Mouse (Mus musculus) hindbrain, embryonic 14.5 days (tissue): ENCODE measurements around the gene Rims4. TPM values are rescaled to one million over a fixed set of nuclear protein-coding genes. Genes with fewer than 3 reads are reported as not detected.

Experiments
- ATAC-seq: fragments of 200-750 bp; cut with Nextera tagmentation; 2 replicates; pipeline ENCODE4 v1.8.0; 2017; ENCODE audit warnings: moderate number of reproducible peaks, mild to moderate bottlenecking, moderate TSS enrichment, moderate library complexity; ENCODE audit not compliant: low FRiP score
- DNase-seq: peaks from one replicate; pipeline ENCODE4 v3.0.0-alpha.2; 2015; ENCODE audit warnings: low spot score
- H3K27ac ChIP-seq: fragments of 300-500 bp; sonication (generic); 2 replicates; pipeline ENCODE4 v1.5.1; 2014; ENCODE audit warnings: mild to moderate bottlenecking, moderate library complexity
- H3K27me3 ChIP-seq: fragments of 300-500 bp; sonication (generic); 2 replicates; pipeline ENCODE4 v1.6.1; 2014; ENCODE audit warnings: mild to moderate bottlenecking, low read length, mixed read lengths; ENCODE audit not compliant: control insufficient read depth, insufficient read depth
- H3K36me3 ChIP-seq: fragments of 300-500 bp; sonication (generic); replicated peaks from 2 replicates; pipeline ENCODE4 v1.6.1; 2014; ENCODE audit not compliant: control insufficient read depth, insufficient read depth
- H3K4me1 ChIP-seq: fragments of 300-500 bp; sonication (generic); replicated peaks from 2 replicates; pipeline ENCODE4 v1.6.1; 2014; ENCODE audit warnings: antibody characterized with exemption, low read length, mixed read lengths; ENCODE audit not compliant: control insufficient read depth, insufficient read depth
- H3K4me2 ChIP-seq: fragments of 300-500 bp; sonication (generic); replicated peaks from 2 replicates; pipeline ENCODE4 v1.6.1; 2014; ENCODE audit warnings: mild to moderate bottlenecking, moderate library complexity
- H3K4me3 ChIP-seq: fragments of 300-500 bp; sonication (generic); replicated peaks from 2 replicates; pipeline ENCODE4 v1.5.1; 2014; ENCODE audit warnings: mild to moderate bottlenecking, low read length
- H3K9ac ChIP-seq: fragments of 300-500 bp; sonication (generic); 2 replicates; pipeline ENCODE4 v1.6.1; 2014
- H3K9me3 ChIP-seq: fragments of 300-500 bp; sonication (generic); 2 replicates; pipeline ENCODE4 v1.6.1; 2016; ENCODE audit warnings: low read length; ENCODE audit not compliant: control insufficient read depth
- WGBS: fragments of 180-500 bp; shearing (Covaris S2); extraction: QIAGEN DNeasy Blood & Tissue Kit; methylation state at CpG from one replicate; pipeline ENCODE4 v1.1.7; 2014; 5-methylcytosine and 5-hydroxymethylcytosine counted together
- polyA plus RNA-seq: library from polyadenylated mRNA; unstranded; fragments of >200 nt; fragmentation: Nextera tagmentation; extraction: Ambion mirVana; gene quantifications from 2 replicates; pipeline ENCODE4 v1.2.1, GENCODE M21; 2014

Rims4 gene
- polyA plus RNA-seq, 1 experiment from 2014 or later = 7.1 TPM

DNA sequence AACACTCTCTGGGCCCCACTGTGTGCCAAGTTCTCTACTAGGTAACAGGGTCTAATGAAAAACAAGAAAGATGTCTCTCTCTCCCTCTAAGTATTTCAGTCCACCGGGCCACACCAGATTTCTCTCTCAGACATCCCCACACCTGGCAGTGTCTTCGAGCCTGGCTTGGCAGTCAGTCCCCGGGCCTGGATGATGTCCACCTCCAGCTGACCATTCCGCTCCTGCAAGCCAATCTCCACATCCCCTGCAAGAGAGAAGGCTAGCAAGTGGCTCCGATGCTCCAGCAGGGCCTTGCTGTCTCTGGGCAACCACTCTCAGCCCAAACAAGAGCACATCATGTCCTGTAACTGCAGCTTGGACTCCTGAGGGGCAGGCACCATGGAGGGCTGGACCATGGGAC lies 53.2 kb downstream of the Rims4 start:
- Histone ChIP-seq H3K9ac (no peak overlapping the region), H3K27me3 (no peaks in the 10 kb centered on the region), H3K4me3 (no peak overlapping the region), H3K27ac (no peak overlapping the region), H3K36me3 (no peaks in the 10 kb centered on the region), H3K4me1 (peaks cover 11% of the 10 kb centered on the region; the same call in 1 of the 2 replicates), H3K4me2 (no peak overlapping the region), H3K9me3 (no peaks in the 10 kb centered on the region)
- 94% methylated on average over 5 of the region's 5 CpGs for WGBS
- ATAC-seq (no peak), DNase-seq (no peak)

DNA sequence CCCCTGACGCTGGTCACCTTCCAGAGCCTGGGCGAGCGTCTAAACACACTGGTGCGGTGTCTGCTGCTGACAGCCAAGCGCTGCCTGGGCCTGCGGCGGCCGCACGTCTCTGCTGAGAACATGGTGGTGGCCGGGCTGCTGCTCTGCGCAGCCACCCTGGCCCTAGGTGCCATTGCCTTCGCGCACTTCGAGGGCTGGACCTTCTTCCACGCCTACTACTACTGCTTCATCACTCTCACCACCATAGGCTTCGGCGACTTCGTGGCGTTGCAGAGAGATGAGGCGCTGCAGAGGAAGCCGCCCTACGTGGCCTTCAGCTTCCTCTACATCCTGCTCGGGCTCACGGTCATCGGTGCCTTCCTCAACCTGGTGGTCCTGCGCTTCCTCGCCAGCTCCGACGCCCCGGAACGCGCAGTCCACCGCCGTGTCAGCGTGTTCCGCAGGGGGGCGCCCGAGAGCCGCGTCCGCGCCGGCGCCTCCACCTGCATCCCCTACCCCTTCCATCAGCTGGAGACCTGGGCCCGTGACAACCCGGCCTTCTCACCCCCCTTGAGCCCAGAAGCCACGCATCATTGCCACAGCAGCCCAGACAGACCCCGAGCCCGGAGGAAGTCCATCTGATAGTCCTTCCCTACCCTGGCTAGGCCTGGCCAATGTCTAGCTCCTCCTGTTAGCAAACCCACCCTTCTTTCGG lies 60.1 kb downstream of the Rims4 start:
- Histone ChIP-seq H3K4me1 (no peaks in the 10 kb centered on the region), H3K9me3 (no peaks in the 10 kb centered on the region), H3K9ac (no peak overlapping the region; the same call in 1 of the 2 replicates), H3K4me3 (no peak overlapping the region), H3K36me3 (no peaks in the 10 kb centered on the region), H3K4me2 (peak overlapping the region; percentile 42), H3K27me3 (peaks cover 48% of the 10 kb centered on the region), H3K27ac (no peak overlapping the region)
- WGBS = 13% methylated on average over 50 of the region's 50 CpGs
- peak; percentile 78 for ATAC-seq
- DNase-seq = peak; percentile 75

DNA sequence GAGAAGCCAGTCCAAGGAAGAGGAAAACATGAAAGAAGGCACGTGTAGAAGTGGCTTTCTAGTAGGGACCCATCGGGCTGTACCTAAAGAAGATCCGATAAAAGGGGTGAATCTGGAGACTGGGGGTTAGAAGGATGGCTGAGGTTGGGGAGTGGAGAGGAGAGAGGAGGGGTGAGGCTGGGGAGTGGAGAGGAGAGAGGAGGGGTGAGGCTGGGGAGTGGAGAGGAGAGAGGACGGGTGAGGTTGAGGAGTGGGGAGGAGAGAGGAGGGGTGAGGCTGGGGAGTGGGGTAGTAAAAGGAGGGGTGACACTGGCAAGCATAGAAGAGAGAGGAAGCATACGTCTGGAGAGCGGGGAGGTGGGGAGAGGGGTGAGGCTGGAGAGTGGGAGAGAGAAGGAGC lies 61.2 kb downstream of the Rims4 start:
- ATAC-seq = peak; percentile 67; the same call in 1 of the 2 replicates
- H3K4me2 ChIP-seq = no peak overlapping the region
- WGBS = 76% methylated on average over 6 of the region's 6 CpGs
- no peaks in the 10 kb centered on the region for H3K36me3 ChIP-seq
- H3K9me3 ChIP-seq = no peaks in the 10 kb centered on the region
- H3K4me1 ChIP-seq = no peaks in the 10 kb centered on the region
- DNase-seq = no peak
- no peak overlapping the region for H3K4me3 ChIP-seq
- H3K9ac ChIP-seq = no peak overlapping the region
- H3K27me3 ChIP-seq = peaks cover 58% of the 10 kb centered on the region
- H3K27ac ChIP-seq = no peak overlapping the region

- Histone ChIP-seq H3K9me3 (no peaks in the 10 kb centered on the region), H3K4me1 (no peaks in the 10 kb centered on the region), H3K27ac (no peak within 1 kb of the TSS), H3K4me3 (peak within 1 kb of the TSS; percentile 26), H3K9ac (0 out of 2 replicates have a peak within 1 kb of the TSS, but pooled peaks have one; percentile 4), H3K36me3 (no peaks in the 10 kb centered on the region), H3K27me3 (peaks cover 82% of the 10 kb centered on the region), H3K4me2 (peak within 1 kb of the TSS; percentile 36)
- DNase-seq (peak; percentile 68), ATAC-seq (peak; percentile 37; the same call in 1 of the 2 replicates)
- 1% methylated on average over 38 of the region's 38 CpGs for WGBS
Observed at GRCm38 (mm10) chr2:163853461-163853901, 65.0 kb downstream of the Rims4 start, which contains the start of gene Kcnk15. Gene Kcnk15, plus strand, starts transcription at chr2:163853651.

DNA sequence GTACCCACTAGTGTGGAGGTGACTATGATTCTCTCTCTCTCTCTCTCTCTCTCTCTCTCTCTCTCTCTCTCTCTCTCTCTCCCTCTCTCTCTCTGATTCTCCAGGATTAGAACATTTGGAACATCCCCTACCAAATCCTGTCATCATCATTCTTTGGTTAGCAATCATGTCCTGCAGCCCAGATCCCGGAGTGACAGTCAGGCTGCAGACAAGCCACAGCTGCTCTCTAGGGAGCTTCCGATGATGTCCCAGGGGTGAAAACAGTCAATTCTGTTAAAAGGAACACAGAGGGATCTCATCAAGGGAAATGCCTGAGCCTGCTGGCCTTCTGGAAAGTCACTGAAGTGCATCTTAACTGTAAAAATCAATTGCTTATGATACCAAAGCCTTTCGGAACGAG lies 76.4 kb downstream of the Rims4 start:
- Histone ChIP-seq H3K9ac (no peak overlapping the region), H3K27me3 (peaks cover 6% of the 10 kb centered on the region), H3K4me2 (no peak overlapping the region), H3K27ac (no peak overlapping the region), H3K36me3 (no peaks in the 10 kb centered on the region), H3K9me3 (no peaks in the 10 kb centered on the region), H3K4me3 (no peak overlapping the region), H3K4me1 (no peaks in the 10 kb centered on the region)
- ATAC-seq (no peak), DNase-seq (no peak)
- 67% methylated on average over 4 of the region's 4 CpGs for WGBS

DNA sequence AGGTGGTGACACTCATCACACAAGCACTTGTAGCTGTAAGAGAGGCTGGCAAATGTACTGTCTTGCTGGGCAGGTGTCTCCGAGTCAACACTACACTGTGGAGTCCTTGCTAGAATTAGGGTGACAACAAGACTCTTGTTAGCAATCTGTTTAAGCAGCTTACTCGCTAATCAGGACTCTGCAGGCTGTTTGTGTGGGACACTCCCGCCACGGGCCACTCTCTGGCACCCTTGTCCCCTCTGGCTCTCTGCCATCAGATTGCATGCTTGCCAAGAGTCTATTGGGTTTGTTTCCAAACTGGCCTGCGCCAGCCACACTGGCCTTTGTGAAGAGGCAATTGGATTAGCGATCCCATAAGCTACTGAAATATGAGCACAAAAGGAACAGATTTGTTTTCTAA lies 79.0 kb downstream of the Rims4 start:
- peaks cover 6% of the 10 kb centered on the region for H3K27me3 ChIP-seq
- H3K9ac ChIP-seq = no peak overlapping the region
- H3K4me1 ChIP-seq = no peaks in the 10 kb centered on the region
- H3K4me2 ChIP-seq = no peak overlapping the region
- no peak overlapping the region for H3K27ac ChIP-seq
- DNase-seq = peak; percentile 72
- H3K9me3 ChIP-seq = no peaks in the 10 kb centered on the region
- H3K36me3 ChIP-seq = no peaks in the 10 kb centered on the region
- ATAC-seq = no peak; the same call in 1 of the 2 replicates
- WGBS = 42% methylated on average over 6 of the region's 6 CpGs
- no peak overlapping the region for H3K4me3 ChIP-seq

DNA sequence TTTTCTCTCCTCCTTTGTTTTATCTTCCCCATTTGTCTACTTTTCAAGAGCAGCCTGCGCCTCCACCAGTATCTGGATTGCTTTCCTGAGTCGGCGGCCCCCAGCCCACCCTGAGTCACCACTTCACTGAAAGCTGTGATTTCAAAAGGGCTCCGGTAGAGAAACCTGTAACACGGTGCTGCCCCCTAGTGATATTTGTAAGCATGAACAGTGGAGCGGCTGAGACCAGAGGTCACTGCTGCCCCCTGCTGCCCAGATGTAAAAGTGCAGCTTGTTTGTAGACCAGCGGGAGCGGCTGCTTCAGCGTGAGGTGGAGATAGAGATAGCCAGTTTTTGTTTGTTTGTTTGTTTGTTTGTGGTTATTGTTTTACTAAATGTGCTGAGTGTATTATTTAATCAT lies 80.4 kb downstream of the Rims4 start:
- WGBS = 29% methylated on average over 9 of the region's 9 CpGs
- peaks cover 6% of the 10 kb centered on the region for H3K27me3 ChIP-seq
- no peaks in the 10 kb centered on the region for H3K36me3 ChIP-seq
- H3K9ac ChIP-seq = no peak overlapping the region
- no peak overlapping the region for H3K4me3 ChIP-seq
- DNase-seq = peak; percentile 88
- no peaks in the 10 kb centered on the region for H3K9me3 ChIP-seq
- no peak overlapping the region for H3K27ac ChIP-seq
- H3K4me1 ChIP-seq = no peaks in the 10 kb centered on the region
- ATAC-seq = peak; percentile 62; the same call in 1 of the 2 replicates
- H3K4me2 ChIP-seq = no peak overlapping the region

DNA sequence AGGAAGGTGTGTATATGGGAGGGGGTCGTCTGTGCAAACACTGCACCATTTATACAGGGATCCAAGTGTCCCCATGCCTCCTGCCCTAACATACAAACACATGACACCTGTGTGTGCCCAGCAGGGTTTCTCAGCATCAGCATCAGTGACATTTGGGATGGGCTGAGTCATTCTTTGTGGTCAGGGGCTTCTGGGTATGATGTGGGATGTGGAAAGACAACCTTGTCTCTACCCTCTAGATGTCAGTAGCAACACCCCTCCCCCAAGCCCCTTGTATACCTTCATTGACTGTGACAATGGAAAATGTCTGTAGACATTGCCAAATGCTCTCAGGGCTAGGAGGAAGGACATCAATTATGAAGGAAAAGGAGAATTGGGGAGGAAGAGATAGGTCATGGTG lies 87.3 kb downstream of the Rims4 start:
- Histone ChIP-seq H3K9me3 (no peaks in the 10 kb centered on the region), H3K4me1 (no peaks in the 10 kb centered on the region), H3K4me3 (no peak overlapping the region), H3K36me3 (no peaks in the 10 kb centered on the region), H3K27me3 (no peaks in the 10 kb centered on the region), H3K27ac (no peak overlapping the region), H3K4me2 (no peak overlapping the region), H3K9ac (no peak overlapping the region)
- ATAC-seq = no peak
- WGBS = 62% methylated on average over 1 of the region's 1 CpGs
- no peak for DNase-seq

DNA sequence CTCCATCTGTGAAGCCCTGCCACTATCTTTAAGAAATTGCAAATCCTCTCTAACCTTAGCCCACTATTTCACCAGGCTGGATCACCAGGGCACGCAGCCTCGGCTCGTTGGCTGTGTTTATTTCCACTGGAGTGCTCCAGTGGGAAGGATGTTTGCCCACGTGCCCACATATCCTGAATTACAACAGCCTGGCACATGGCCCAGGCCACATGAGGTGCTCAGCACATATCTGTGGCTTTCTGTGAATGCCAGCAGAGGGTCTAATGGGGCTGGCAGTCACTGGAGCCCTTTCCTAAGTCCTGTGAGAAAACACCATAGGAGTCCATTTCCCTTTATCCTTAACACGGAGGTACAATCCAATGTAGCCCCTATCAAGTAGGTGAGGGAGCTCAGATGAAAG lies 92.0 kb downstream of the Rims4 start:
- no peak overlapping the region for H3K9ac ChIP-seq
- no peaks in the 10 kb centered on the region for H3K9me3 ChIP-seq
- no peak for DNase-seq
- H3K4me1 ChIP-seq = no peaks in the 10 kb centered on the region
- H3K27ac ChIP-seq = no peak overlapping the region
- WGBS = 73% methylated on average over 5 of the region's 5 CpGs
- ATAC-seq = no peak
- H3K36me3 ChIP-seq = no peaks in the 10 kb centered on the region
- no peak overlapping the region for H3K4me2 ChIP-seq
- H3K27me3 ChIP-seq = no peaks in the 10 kb centered on the region
- no peak overlapping the region for H3K4me3 ChIP-seq
